Mouse (Mus musculus): ENCODE data around the gene Ost4. TPM values are rescaled to one million over a fixed set of nuclear protein-coding genes. Genes with fewer than 3 reads are reported as not detected.

The Ost4 gene
- total and polyA plus RNA-seq, 2 experiments from 2014 or later: 280 to 334 TPM

DNA sequence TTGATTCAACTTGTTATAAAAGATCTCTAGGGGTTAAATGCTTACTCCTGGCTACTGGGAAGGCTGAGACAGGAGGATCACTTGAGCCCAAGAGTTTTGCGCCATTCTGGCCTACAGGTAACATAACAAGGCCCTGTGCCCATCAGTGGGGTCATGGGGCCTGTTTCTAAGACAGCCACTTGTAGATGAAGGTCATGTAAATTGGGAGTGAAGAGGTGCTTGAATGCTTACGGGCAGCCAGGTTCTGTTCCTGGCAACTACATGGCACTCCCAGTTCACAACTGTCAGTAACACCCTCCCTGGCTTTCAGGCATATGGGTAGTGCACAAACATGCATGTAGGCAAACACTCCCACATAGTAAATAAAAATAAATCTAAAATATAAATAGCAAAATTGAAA lies 43.3 kb upstream of the Ost4 start:
- Histone ChIP-seq H3K36me3 (replicated peaks; ENCODE audit: control insufficient read depth, insufficient read depth, low read length) (peaks cover 39% of the 10 kb centered on the region), H3K4me3 (ENCODE audit: low read depth, low read length) (no peak overlapping the region)

DNA sequence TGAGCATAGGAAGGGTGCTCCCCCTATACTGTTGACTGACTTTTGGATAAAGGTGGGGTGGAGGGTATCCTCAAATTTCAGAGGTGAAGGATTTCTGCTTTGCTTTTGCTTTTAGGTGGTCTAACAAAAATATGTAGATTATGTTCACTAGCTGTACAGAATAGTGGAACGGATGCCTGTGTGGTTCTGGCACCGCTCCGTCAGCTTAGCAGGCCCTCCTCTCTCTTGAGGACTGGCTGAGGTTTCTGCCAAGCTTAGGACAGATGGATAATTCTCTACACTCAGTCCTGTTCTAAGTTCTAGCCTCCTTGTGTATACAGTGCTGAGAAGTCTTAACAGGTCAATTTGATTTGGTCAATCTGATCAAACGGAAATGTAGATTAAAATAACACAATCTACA lies 42.9 kb upstream of the Ost4 start:
- Histone ChIP-seq H3K27me3 (ENCODE audit: control insufficient read depth, insufficient read depth, low read length) (no peaks in the 10 kb centered on the region), H3K27ac (ENCODE audit: low read depth) (peak overlapping the region; percentile 72), H3K4me1 (ENCODE audit: control insufficient read depth, insufficient read depth) (peaks cover 10% of the 10 kb centered on the region), H3K9ac (replicated peaks; ENCODE audit: low read depth, low read length) (peak overlapping the region; percentile 69), H3K4me3 (ENCODE audit: low read depth, low read length) (peak overlapping the region; percentile 75), H3K36me3 (replicated peaks; ENCODE audit: control insufficient read depth, insufficient read depth, low read length) (peaks cover 35% of the 10 kb centered on the region), H3K4me2 (ENCODE audit: low read depth, low read length) (peak overlapping the region; percentile 96), H3K9me3 (replicated peaks; ENCODE audit: control insufficient read depth, low read length) (no peaks in the 10 kb centered on the region)
- WGBS: 52% methylated on average over 4 of the region's 4 CpGs
- TF ChIP-seq CTCF (IDR thresholded peaks at IDR 0.05; ENCODE audit: low read depth) (no peak), EP300 (IDR thresholded peaks at IDR 0.05; ENCODE audit: low read depth) (no peak)
- DNase-seq (ENCODE audit: low spot score) (no peak), ATAC-seq (ENCODE audit: insufficient read depth, low read depth) (no peak)

More for the DNA sequence above, 43.3 kb upstream of the Ost4 start:
- Histone ChIP-seq H3K4me1 (ENCODE audit: control insufficient read depth, insufficient read depth) (peaks cover 10% of the 10 kb centered on the region), H3K9ac (replicated peaks; ENCODE audit: low read depth, low read length) (no peak overlapping the region), H3K27me3 (ENCODE audit: control insufficient read depth, insufficient read depth, low read length) (no peaks in the 10 kb centered on the region), H3K4me2 (ENCODE audit: low read depth, low read length) (no peak overlapping the region), H3K27ac (ENCODE audit: low read depth) (no peak overlapping the region), H3K9me3 (replicated peaks; ENCODE audit: control insufficient read depth, low read length) (no peaks in the 10 kb centered on the region)
- no peak for TF ChIP-seq EP300 (IDR thresholded peaks at IDR 0.05; ENCODE audit: low read depth)
- no peak for TF ChIP-seq CTCF (IDR thresholded peaks at IDR 0.05; ENCODE audit: low read depth)
- 64% methylated on average over 2 of the region's 2 CpGs for WGBS
- DNase-seq (ENCODE audit: low spot score) (no peak), ATAC-seq (ENCODE audit: insufficient read depth, low read depth) (no peak)

DNA sequence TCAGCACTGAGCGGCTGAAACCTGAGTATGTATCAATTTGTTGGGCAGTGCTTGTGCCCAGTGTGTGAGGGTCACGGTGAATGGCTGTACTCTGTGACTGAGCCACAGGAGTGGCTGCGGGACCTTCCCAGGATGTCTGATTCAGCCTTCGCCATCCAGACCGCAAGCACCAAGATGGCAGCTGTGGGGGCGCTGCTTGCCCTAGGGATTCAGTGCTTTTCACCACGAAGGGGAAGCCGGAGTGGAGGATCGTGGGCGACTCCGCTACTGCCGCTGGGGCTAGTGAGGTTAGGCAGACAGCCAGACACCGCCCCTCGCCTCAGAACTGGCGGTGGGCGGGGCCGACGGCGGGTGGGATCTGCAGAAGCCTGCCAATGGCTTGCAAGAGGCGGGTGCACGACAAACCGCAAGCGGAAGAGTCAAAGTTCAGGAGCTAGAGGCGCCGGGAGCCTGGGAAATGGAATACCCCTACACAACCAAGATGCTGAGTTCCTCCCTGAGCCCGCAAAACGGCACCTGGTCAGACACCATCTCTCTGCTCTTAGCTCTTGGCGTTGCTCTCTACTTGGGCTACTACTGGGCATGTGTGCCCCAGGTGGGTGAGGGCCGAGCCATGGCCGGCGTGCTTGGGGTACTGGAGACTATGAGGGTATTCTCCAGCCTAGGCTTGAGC lies 42.2 kb upstream of the Ost4 start:
- H3K27ac ChIP-seq (ENCODE audit: low read depth): peak overlapping the region; percentile 72
- ATAC-seq (ENCODE audit: insufficient read depth, low read depth): peak; percentile 88
- H3K36me3 ChIP-seq (replicated peaks; ENCODE audit: control insufficient read depth, insufficient read depth, low read length): peaks cover 28% of the 10 kb centered on the region
- peak; percentile 93 for DNase-seq (ENCODE audit: low spot score)
- H3K4me3 ChIP-seq (ENCODE audit: low read depth, low read length): peak overlapping the region; percentile 75
- under 1% methylated on average over 31 of the region's 31 CpGs for WGBS
- peak overlapping the region; percentile 96 for H3K4me2 ChIP-seq (ENCODE audit: low read depth, low read length)
- TF ChIP-seq EP300 (IDR thresholded peaks at IDR 0.05; ENCODE audit: low read depth) (no peak), CTCF (IDR thresholded peaks at IDR 0.05; ENCODE audit: low read depth) (no peak)
- H3K27me3 ChIP-seq (ENCODE audit: control insufficient read depth, insufficient read depth, low read length): no peaks in the 10 kb centered on the region
- H3K9ac ChIP-seq (replicated peaks; ENCODE audit: low read depth, low read length): peak overlapping the region; percentile 69
- peaks cover 10% of the 10 kb centered on the region for H3K4me1 ChIP-seq (ENCODE audit: control insufficient read depth, insufficient read depth)
- H3K9me3 ChIP-seq (replicated peaks; ENCODE audit: control insufficient read depth, low read length): no peaks in the 10 kb centered on the region

DNA sequence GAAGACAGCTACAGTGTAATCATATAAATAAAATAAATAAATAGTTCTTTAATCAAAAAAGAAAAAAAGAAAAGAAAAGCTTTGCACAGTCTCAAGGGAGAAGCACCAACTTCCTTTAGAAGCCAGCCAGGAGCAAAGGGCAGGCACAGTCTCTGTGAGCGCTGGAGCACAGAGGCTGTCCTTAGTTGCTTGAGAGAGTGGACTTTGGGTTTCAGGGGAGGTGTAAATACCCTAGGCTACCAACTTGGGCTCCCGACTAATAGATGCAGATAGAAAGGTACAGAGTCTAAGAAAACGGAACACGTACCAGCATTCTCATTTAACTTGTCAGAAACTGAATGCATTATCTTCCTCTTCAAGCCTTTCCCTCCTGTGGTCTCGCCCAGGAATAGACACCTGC lies 41.0 kb upstream of the Ost4 start:
- WGBS: 73% methylated on average over 5 of the region's 5 CpGs
- peaks cover 10% of the 10 kb centered on the region for H3K4me1 ChIP-seq (ENCODE audit: control insufficient read depth, insufficient read depth)
- H3K4me3 ChIP-seq (ENCODE audit: low read depth, low read length): no peak overlapping the region
- TF ChIP-seq CTCF (IDR thresholded peaks at IDR 0.05; ENCODE audit: low read depth) (no peak), EP300 (IDR thresholded peaks at IDR 0.05; ENCODE audit: low read depth) (no peak)
- no peak overlapping the region for H3K9ac ChIP-seq (replicated peaks; ENCODE audit: low read depth, low read length)
- no peak overlapping the region for H3K4me2 ChIP-seq (ENCODE audit: low read depth, low read length)
- H3K9me3 ChIP-seq (replicated peaks; ENCODE audit: control insufficient read depth, low read length): no peaks in the 10 kb centered on the region
- H3K36me3 ChIP-seq (replicated peaks; ENCODE audit: control insufficient read depth, insufficient read depth, low read length): peaks cover 16% of the 10 kb centered on the region
- ATAC-seq (ENCODE audit: insufficient read depth, low read depth) (no peak), DNase-seq (ENCODE audit: low spot score) (no peak)
- no peak overlapping the region for H3K27ac ChIP-seq (ENCODE audit: low read depth)
- no peaks in the 10 kb centered on the region for H3K27me3 ChIP-seq (ENCODE audit: control insufficient read depth, insufficient read depth, low read length)

DNA sequence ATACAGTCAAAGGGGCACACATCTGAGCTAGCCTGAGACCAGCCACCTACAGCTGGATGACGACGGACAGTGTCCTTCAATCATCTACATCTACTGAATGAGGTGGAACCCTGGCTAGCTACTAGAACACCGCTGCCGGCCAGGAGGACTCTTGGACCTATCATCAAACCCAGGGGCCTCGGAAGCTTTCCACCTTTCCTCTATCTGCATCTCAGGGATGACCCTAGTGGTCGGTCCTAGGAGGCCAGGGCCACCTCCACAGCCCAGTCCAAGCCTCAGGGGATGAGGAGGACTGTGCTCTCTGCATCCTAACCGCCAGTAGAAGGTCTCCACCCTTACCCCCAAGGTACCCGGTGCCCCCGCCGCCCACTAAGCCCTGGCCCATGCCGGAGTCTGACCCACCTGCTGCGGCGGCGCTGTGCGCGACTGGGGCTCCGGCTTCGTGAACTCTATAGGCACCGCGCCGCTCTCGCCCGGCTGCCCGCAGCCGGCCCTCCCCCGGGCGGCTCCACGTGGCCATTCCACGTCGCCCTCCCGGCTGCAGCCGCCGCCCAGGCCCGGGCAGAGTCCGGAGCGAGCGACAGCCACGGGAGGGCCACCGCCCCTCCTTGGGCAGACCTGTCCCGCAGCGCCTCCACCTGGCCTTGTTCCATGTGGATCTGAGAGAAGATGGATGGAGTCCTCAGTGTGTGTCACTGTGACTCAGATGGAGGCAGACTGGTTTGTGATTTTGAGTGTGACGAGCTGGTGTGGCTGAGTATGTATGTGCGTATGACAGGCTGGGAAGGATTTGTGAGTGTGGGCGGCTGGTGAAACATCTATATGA lies 37.6 kb upstream of the Ost4 start, which contains the start of gene Cgref1:
Cgref1 (minus strand) TSS at position 636 of the 826 bp plus-strand sequence.
- DNase-seq (ENCODE audit: low spot score): peak; percentile 28
- H3K27me3 ChIP-seq (ENCODE audit: control insufficient read depth, insufficient read depth, low read length): no peaks in the 10 kb centered on the region
- H3K9ac ChIP-seq (replicated peaks; ENCODE audit: low read depth, low read length): peak within 1 kb of the TSS; percentile 40; the same call in 1 of the 2 replicates
- H3K9me3 ChIP-seq (replicated peaks; ENCODE audit: control insufficient read depth, low read length): no peaks in the 10 kb centered on the region
- H3K4me1 ChIP-seq (ENCODE audit: control insufficient read depth, insufficient read depth): peaks cover 2% of the 10 kb centered on the region; the same call in 1 of the 2 replicates
- 7% methylated on average over 43 of the region's 44 CpGs for WGBS
- H3K4me3 ChIP-seq (ENCODE audit: low read depth, low read length): peak within 1 kb of the TSS; percentile 42
- peak; percentile 34; the same call in 1 of the 2 replicates for ATAC-seq (ENCODE audit: insufficient read depth, low read depth)
- H3K4me2 ChIP-seq (ENCODE audit: low read depth, low read length): peak within 1 kb of the TSS; percentile 73
- no peak within 1 kb of the TSS for H3K27ac ChIP-seq (ENCODE audit: low read depth)
- peak; percentile 46 for TF ChIP-seq CTCF (IDR thresholded peaks at IDR 0.05; ENCODE audit: low read depth)
- TF ChIP-seq EP300 (IDR thresholded peaks at IDR 0.05; ENCODE audit: low read depth): no peak
- H3K36me3 ChIP-seq (replicated peaks; ENCODE audit: control insufficient read depth, insufficient read depth, low read length): no peaks in the 10 kb centered on the region

All from heart, postnatal 0 days (tissue).